Mouse (Mus musculus) heart, postnatal 25 days (tissue): ENCODE measurements at regions not wholly inside any gene's neighbourhood (a gene's known extent, or its start where the extent isn't known, plus 50 kb on each side); places are given as distances from the start of the nearest gene placed in this dataset.
A peak's percentile ranks its signal among the peaks of the same experiment; 100 is the strongest.
"Not testable (repeated sequence)": the region's sequence is repeated elsewhere in the genome, so short reads cannot be mapped to it uniquely, and the experiment has no call there.

Experiments used
- DNase-seq: peaks from one replicate; pipeline ENCODE4 v3.0.0; 2022; ENCODE audit warnings: low spot score
- intact Hi-C: fragments of 180-260 bp; cut with DNase I; formaldehyde crosslinking; loops from one replicate; pipeline ENCODE4 v1.15.1; 2025

GRCm38 (mm10) chr14:54040644-54041043, 213.3 kb downstream of the Dad1 start:
- intact Hi-C loops: no loop called here
- DNase-seq: no peak

- intact Hi-C loops: no loop called here
- no peak for DNase-seq
These were observed 219.4 kb downstream of the Dad1 start for GRCm38 (mm10) chr14:54034516-54034915.

- DNase-seq: no peak
- intact Hi-C loops: no loop called here
These were observed 230.4 kb downstream of the Dad1 start for GRCm38 (mm10) chr14:54023552-54023951.

- no peak for DNase-seq
- intact Hi-C loops: no loop called here
These were observed 232.5 kb downstream of the Dad1 start for GRCm38 (mm10) chr14:54021443-54021842.

GRCm38 (mm10) chr14:54014628-54015027, 239.3 kb downstream of the Dad1 start:
- intact Hi-C loops: no loop called here
- no peak for DNase-seq

GRCm38 (mm10) chr14:54002083-54002482, 251.8 kb downstream of the Dad1 start:
- intact Hi-C loops: no loop called here
- DNase-seq: no peak

- intact Hi-C loops: no loop called here
- DNase-seq: no peak
These were observed 253.4 kb downstream of the Dad1 start for GRCm38 (mm10) chr14:54000527-54000926.

- intact Hi-C loops: no loop called here
These were observed 260.5 kb downstream of the Dad1 start for GRCm38 (mm10) chr14:53993427-53993826.

GRCm38 (mm10) chr14:53992712-53993286, 261.1 kb downstream of the Dad1 start:
- intact Hi-C loops: no loop called here
- no peak for DNase-seq

More at GRCm38 (mm10) chr14:53993427-53993826, 260.5 kb downstream of the Dad1 start:
- no peak for DNase-seq

- intact Hi-C loops: no loop called here
- no peak for DNase-seq
These were observed 262.5 kb downstream of the Dad1 start for GRCm38 (mm10) chr14:53991390-53991789.

- no peak for DNase-seq
- intact Hi-C loops: no loop called here
These were observed 273.1 kb downstream of the Dad1 start for GRCm38 (mm10) chr14:53980771-53981170.

GRCm38 (mm10) chr14:53961426-53961825, 292.5 kb downstream of the Dad1 start:
- DNase-seq, intact Hi-C loops: not testable (repeated sequence)

- intact Hi-C loops: no loop called here
- no peak for DNase-seq
These were observed 293.1 kb downstream of the Dad1 start for GRCm38 (mm10) chr14:53960779-53961178.

- peak; percentile 71 for DNase-seq
- intact Hi-C loops: not testable (repeated sequence)
These were observed 318.1 kb downstream of the Dad1 start for GRCm38 (mm10) chr14:53935791-53936231.

GRCm38 (mm10) chr14:53935336-53935735, 318.6 kb downstream of the Dad1 start:
- DNase-seq: peak; percentile 71
- intact Hi-C loops: not testable (repeated sequence)

GRCm38 (mm10) chr14:53910871-53911270, 343.0 kb downstream of the Dad1 start:
- no peak for DNase-seq
- intact Hi-C loops: no loop called here

GRCm38 (mm10) chr14:53904578-53904977, 349.3 kb downstream of the Dad1 start:
- intact Hi-C loops: no loop called here
- DNase-seq: no peak

- DNase-seq: no peak
- intact Hi-C loops: no loop called here
These were observed 352.8 kb downstream of the Dad1 start for GRCm38 (mm10) chr14:53901103-53901502.

- intact Hi-C loops: no loop called here
- no peak for DNase-seq
These were observed 372.6 kb downstream of the Dad1 start for GRCm38 (mm10) chr14:53881304-53881703.

GRCm38 (mm10) chr14:53876581-53876980, 377.3 kb downstream of the Dad1 start:
- intact Hi-C loops: no loop called here

GRCm38 (mm10) chr14:53875736-53876135, 378.2 kb downstream of the Dad1 start:
- no peak for DNase-seq
- intact Hi-C loops: no loop called here

More at GRCm38 (mm10) chr14:53876581-53876980, 377.3 kb downstream of the Dad1 start:
- DNase-seq: no peak

GRCm38 (mm10) chr14:53847049-53847448, 406.9 kb downstream of the Dad1 start:
- DNase-seq: no peak
- intact Hi-C loops: no loop called here
